In genomic region chr9:59389086-59389485, GRCm38 (mm10) we compare ENCODE assay signal across 20 mouse cellular contexts. TPM values are rescaled to one million over a fixed set of nuclear protein-coding genes. Genes with fewer than 3 reads are reported as not detected.
A peak's percentile ranks its signal among the peaks of the same experiment; 100 is the strongest.
DNase-seq lines count a peak whose midpoint lies in the region.
"Had no signal": no experiment of that assay in that cellular context is flagged by ENCODE, and none has a peak within 500 bp of the region (broad histone marks: within the 10 kb centered on the region; RNA-seq: fewer than 3 reads in every experiment).

No protein-coding gene starts in this region.

- 85% methylated on average over 4 of the region's 4 CpGs for WGBS in heart, embryonic 10.5 days

- H3K9me3 ChIP-seq in heart, embryonic 10.5 days, result no peaks in the 10 kb centered on the region
- H3K9me3 ChIP-seq: embryonic facial prominence, embryonic 15.5 days; forebrain, embryonic 10.5 days; G1E; heart, embryonic 15.5 days; hindbrain, embryonic 15.5 days had no signal

- H3K36me3 ChIP-seq in heart, embryonic 10.5 days, result peaks cover 41% of the 10 kb centered on the region

- H3K4me3 ChIP-seq in heart, embryonic 10.5 days, result no peak overlapping the region
- H3K4me3 ChIP-seq: embryonic facial prominence, embryonic 15.5 days; erythroblast, embryonic 14.5 days; forebrain, embryonic 10.5 days; heart, embryonic 15.5 days; hindbrain, embryonic 15.5 days had no signal

- H3K27me3 ChIP-seq in heart, embryonic 10.5 days (ENCODE audit: insufficient read depth, poor library complexity, severe bottlenecking), result no peaks in the 10 kb centered on the region
- H3K27me3 ChIP-seq: embryonic facial prominence, embryonic 15.5 days; heart, embryonic 15.5 days; hindbrain, embryonic 15.5 days had no signal

- no peak overlapping the region for H3K27ac ChIP-seq in heart, embryonic 10.5 days
- H3K27ac ChIP-seq: embryonic facial prominence, embryonic 15.5 days; forebrain, embryonic 10.5 days; heart, embryonic 15.5 days; hindbrain, embryonic 15.5 days had no signal

- peak; percentile 5 for DNase-seq in adrenal gland, postnatal 14 days
- no peak for DNase-seq in adrenal gland, adult 18-20 months (ENCODE audit: low spot score in 2 of 2)
- DNase-seq in heart, adult 11 months, result peak; percentile 88
- DNase-seq in heart, embryonic 10.5 days (ENCODE audit: low spot score), result no peak
- DNase-seq in gastrocnemius, adult 8-10 months (ENCODE audit: low spot score in 2 of 2), result peak; percentile 30 to 61
- peak; percentile 5 for DNase-seq in yolk sac, embryonic 10.5 days (ENCODE audit: low spot score)
- DNase-seq in layer of hippocampus, postnatal 25 days (ENCODE audit: extremely low spot score in 1 of 2, low spot score in 1 of 2), result no peak
- DNase-seq: adrenal gland, postnatal 25 days; B cell, adult 2 months; cerebellum, adult 18-20 months; cerebellum, adult 9-11 months; cerebellum, postnatal 36 days; heart, postnatal 14 days; kidney, adult 2 months had no signal

- no peaks in the 10 kb centered on the region for H3K4me1 ChIP-seq in heart, embryonic 10.5 days
- H3K4me1 ChIP-seq: embryonic facial prominence, embryonic 15.5 days; forebrain, embryonic 10.5 days; heart, embryonic 15.5 days; hindbrain, embryonic 15.5 days had no signal

RNA-seq across cellular contexts. Expression of gene Bbs4, which starts 35.8 kb away (rescaled TPM):
- total RNA-seq in adrenal gland, postnatal 14 days (2021), result 7.2 and 8.7 TPM in 2 replicates
- 10 to 100 TPM in 1 of 2 experiments, 1 to 10 TPM in 1; 7.6 to 10.4 TPM for total RNA-seq in adrenal gland, adult 18-20 months (2021)
- polyA plus RNA-seq in heart, embryonic 10.5 days (2016; fragmentation: Nextera tagmentation; extraction: Ambion mirVana), result 8.6 and 9.6 TPM in 2 replicates
- 1 to 10 TPM; 4.2 to 7.1 (median 5.0) TPM for total RNA-seq in gastrocnemius, adult 8-10 months (2022)
- 10 to 100 TPM; 35.8 to 42.9 TPM for total RNA-seq in layer of hippocampus, postnatal 25 days (2021)

Comparison
In these comparisons a context has a peak if more than half of its experiments do, and no peak if none do; other contexts are left out.
1. DNase-seq: peak in adrenal gland, postnatal 14 days (single experiment), heart, adult 11 months (single experiment), gastrocnemius, adult 8-10 months (2 of 2) and yolk sac, embryonic 10.5 days (single experiment); none in adrenal gland, adult 18-20 months (0 of 2), heart, embryonic 10.5 days (single experiment) and layer of hippocampus, postnatal 25 days (0 of 2).